In the genomic region with DNA sequence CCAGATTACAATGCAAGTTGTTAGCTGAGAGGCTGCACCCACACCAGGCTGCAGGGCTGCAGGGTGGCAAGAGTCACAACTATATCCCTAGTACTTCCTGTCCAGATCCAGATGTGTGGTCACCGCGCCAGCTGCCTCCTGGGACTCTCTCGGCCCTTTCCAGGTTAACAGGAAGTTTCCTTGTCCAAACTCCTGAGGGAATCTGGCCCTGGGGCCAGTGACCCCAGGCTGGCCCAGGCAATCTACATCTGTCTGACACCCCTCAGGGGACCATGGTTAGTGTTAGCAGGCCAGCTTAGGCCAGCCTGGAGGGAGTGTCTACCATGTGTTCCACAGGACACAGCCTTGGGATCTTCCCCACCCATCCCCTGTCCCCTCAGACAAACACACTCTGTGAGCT, we compare ENCODE assay signal across 31 mouse cellular contexts.
"Had no signal": no experiment of that assay in that cellular context is flagged by ENCODE, and none has a peak within 500 bp of the region (broad histone marks: within the 10 kb centered on the region; RNA-seq: fewer than 3 reads in every experiment).

No protein-coding gene starts in this region.

- DNase-seq: left cerebral cortex, postnatal 4 days; liver; liver, embryonic 13.5 days; liver, postnatal 0 days; lung, adult 18-20 months; lung, adult 2 months; lung, embryonic 14.5 days; lung, postnatal 10 days; lung, postnatal 14 days; lung, postnatal 36 days; lung, postnatal 4 days; midbrain, embryonic 14.5 days had no signal

- H3K4me1 ChIP-seq: limb, embryonic 10.5 days; limb, embryonic 12.5 days; limb, embryonic 13.5 days; limb, embryonic 15.5 days; liver, embryonic 12.5 days; liver, embryonic 13.5 days; liver, embryonic 15.5 days; lung, embryonic 15.5 days; midbrain, embryonic 12.5 days; midbrain, embryonic 13.5 days; midbrain, embryonic 15.5 days had no signal

- H3K27ac ChIP-seq: limb, embryonic 10.5 days; limb, embryonic 12.5 days; limb, embryonic 13.5 days; limb, embryonic 15.5 days; liver, embryonic 12.5 days; liver, embryonic 13.5 days; liver, embryonic 14.5 days; liver, embryonic 15.5 days; lung, embryonic 15.5 days; macrophage; midbrain, embryonic 10.5 days; midbrain, embryonic 12.5 days; midbrain, embryonic 13.5 days; midbrain, embryonic 15.5 days had no signal

- H3K9me3 ChIP-seq: limb, embryonic 10.5 days; limb, embryonic 12.5 days; limb, embryonic 13.5 days; limb, embryonic 15.5 days; liver, embryonic 12.5 days; liver, embryonic 13.5 days; liver, embryonic 15.5 days; lung, embryonic 15.5 days; megakaryocyte, embryonic 14.5 days; midbrain, embryonic 10.5 days; midbrain, embryonic 12.5 days; midbrain, embryonic 13.5 days; midbrain, embryonic 15.5 days had no signal

- ATAC-seq: liver, embryonic 12.5 days; liver, postnatal 0 days; lung, postnatal 0 days; midbrain, embryonic 13.5 days; midbrain, embryonic 15.5 days; midbrain, embryonic 16.5 days had no signal

- H3K4me3 ChIP-seq: limb, embryonic 10.5 days; limb, embryonic 12.5 days; limb, embryonic 13.5 days; limb, embryonic 15.5 days; liver, embryonic 12.5 days; liver, embryonic 13.5 days; liver, embryonic 15.5 days; lung, embryonic 15.5 days; megakaryocyte, embryonic 14.5 days; midbrain, embryonic 10.5 days; midbrain, embryonic 12.5 days; midbrain, embryonic 13.5 days; midbrain, embryonic 15.5 days; myocyte had no signal

- H3K9ac ChIP-seq: limb, embryonic 12.5 days; limb, embryonic 13.5 days; limb, embryonic 15.5 days; liver, embryonic 12.5 days; liver, embryonic 13.5 days; liver, embryonic 14.5 days; liver, embryonic 15.5 days; liver, postnatal 0 days; lung, embryonic 14.5 days; lung, embryonic 15.5 days; midbrain, embryonic 12.5 days; midbrain, embryonic 13.5 days; midbrain, embryonic 15.5 days had no signal

- H3K27me3 ChIP-seq: limb, embryonic 12.5 days; limb, embryonic 13.5 days; limb, embryonic 15.5 days; liver, embryonic 12.5 days; liver, embryonic 13.5 days; liver, embryonic 15.5 days; lung, embryonic 15.5 days; megakaryocyte, embryonic 14.5 days; midbrain, embryonic 12.5 days; midbrain, embryonic 13.5 days; midbrain, embryonic 15.5 days had no signal

- H3K4me2 ChIP-seq: limb, embryonic 12.5 days; limb, embryonic 13.5 days; limb, embryonic 15.5 days; liver, embryonic 11.5 days; liver, embryonic 12.5 days; liver, embryonic 13.5 days; liver, embryonic 15.5 days; lung, embryonic 14.5 days; lung, embryonic 15.5 days; midbrain, embryonic 11.5 days; midbrain, embryonic 12.5 days; midbrain, embryonic 13.5 days; midbrain, embryonic 15.5 days had no signal
